Mouse (Mus musculus): ENCODE results near the gene Olfr694. TPM values are rescaled to one million over a fixed set of nuclear protein-coding genes. Genes with fewer than 3 reads are reported as not detected.

Olfr694 gene
- total RNA-seq, 2 experiments from 2014 or later: not detected

Other genes starting within 250 kb of the Olfr694 start
- not detected for gene Olfr693, start 11.2 kb downstream of the Olfr694 start, total RNA-seq (2021)
- not detected for gene Olfr695, start 24.6 kb upstream of the Olfr694 start, total RNA-seq (2021)
- not detected for gene Olfr697, start 50.6 kb upstream of the Olfr694 start, total RNA-seq (2021)
- not detected for gene Olfr698, start 63.6 kb upstream of the Olfr694 start, total RNA-seq (2021)
- not detected for gene Olfr699, start 101.4 kb upstream of the Olfr694 start, total RNA-seq (2021)
- gene Olfr700, start 117.0 kb upstream of the Olfr694 start, total RNA-seq (2021): not detected
- gene Olfr701, start 122.3 kb upstream of the Olfr694 start, total RNA-seq (2021): not detected
- not detected for gene Olfr702, start 142.1 kb upstream of the Olfr694 start, total RNA-seq (2021)
- gene Olfr703, start 151.5 kb upstream of the Olfr694 start, total RNA-seq (2021): not detected
- not detected for gene Olfr704, start 171.4 kb upstream of the Olfr694 start, total RNA-seq (2021)
- gene Olfr705, start 185.1 kb upstream of the Olfr694 start, total RNA-seq (2021): not detected
- not detected for gene Olfr706, start 196.3 kb upstream of the Olfr694 start, total RNA-seq (2021)
- gene Olfr707, start 209.4 kb upstream of the Olfr694 start, total RNA-seq (2021): not detected
- gene Olfr1532-ps1, start 216.2 kb upstream of the Olfr694 start, total RNA-seq (2021): not detected
- not detected for gene Olfr709-ps1, start 240.4 kb upstream of the Olfr694 start, total RNA-seq (2021)

Measured in left cerebral cortex, postnatal 10 days (tissue).